In the genomic region with DNA sequence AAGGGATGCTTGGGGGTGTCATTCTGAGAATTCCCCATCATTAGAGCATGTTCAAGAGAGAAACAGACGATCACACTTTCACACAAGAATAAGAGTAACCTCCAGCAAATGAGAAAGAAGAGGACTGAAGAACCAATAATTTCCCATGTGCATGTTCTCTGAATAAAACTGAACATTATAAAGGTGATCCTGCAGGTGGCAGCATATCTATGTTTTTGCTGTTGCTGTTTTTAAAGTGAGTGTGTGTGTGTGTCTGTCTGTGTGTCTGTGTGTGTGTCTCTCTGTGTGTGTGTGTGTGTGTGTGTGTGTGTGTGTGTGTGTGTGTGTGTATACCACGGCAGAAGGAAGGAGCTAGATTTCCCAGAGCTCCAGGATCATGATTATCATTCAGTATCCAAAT, we compare ENCODE assay signal across 14 mouse cellular contexts. TPM values are rescaled to one million over a fixed set of nuclear protein-coding genes. Genes with fewer than 3 reads are reported as not detected.
DNase-seq lines count a peak whose midpoint lies in the region; ATAC-seq and TF ChIP-seq lines count a peak whose summit lies in the region.
"Had no signal": no experiment of that assay in that cellular context is flagged by ENCODE, and none has a peak within 500 bp of the region (broad histone marks: within the 10 kb centered on the region; RNA-seq: fewer than 3 reads in every experiment).

No protein-coding gene starts in this region.

- peak; percentile 35 for TF ChIP-seq CTCF in heart, adult 2 months (IDR thresholded peaks at IDR 0.05)
- TF ChIP-seq CTCF in liver, embryonic 14.5 days (IDR thresholded peaks at IDR 0.05; ENCODE audit: low read depth) = peak; percentile 18; the same call in 1 of the 2 replicates

- DNase-seq in heart, adult 2 months = no peak
- DNase-seq in heart, adult 9 months (ENCODE audit: low spot score in 2 of 2) = no peak
- no peak for DNase-seq in liver, embryonic 14.5 days (ENCODE audit: low read depth in 3 of 3, low spot score in 3 of 3)
- DNase-seq in liver (no peak), 416B (ENCODE audit: low read depth) (peak; percentile 38)
- DNase-seq in brain, adult 2 months (ENCODE audit: low read depth, low spot score) = peak; percentile 23
- DNase-seq in layer of hippocampus, adult 9-10 months (ENCODE audit: low spot score) = no peak
- DNase-seq: adrenal gland, postnatal 14 days; spleen, adult 18-20 months had no signal

- no peaks in the 10 kb centered on the region for H3K27me3 ChIP-seq in heart, adult 2 months (ENCODE audit: control insufficient read depth, insufficient read depth, low read length)
- H3K27me3 ChIP-seq in liver, embryonic 14.5 days (ENCODE audit: control insufficient read depth, insufficient read depth, low read length) = no peaks in the 10 kb centered on the region
- H3K27me3 ChIP-seq: intestine, embryonic 15.5 days; limb, embryonic 12.5 days; midbrain, embryonic 12.5 days; neural tube, embryonic 12.5 days had no signal

- no peaks in the 10 kb centered on the region for H3K4me1 ChIP-seq in heart, adult 2 months (ENCODE audit: control insufficient read depth, insufficient read depth, low read length)
- no peaks in the 10 kb centered on the region for H3K4me1 ChIP-seq in liver, embryonic 14.5 days (replicated peaks; ENCODE audit: control insufficient read depth in 2 of 2, insufficient read depth in 2 of 2, low read length in 1 of 2)
- H3K4me1 ChIP-seq: intestine, embryonic 15.5 days; limb, embryonic 12.5 days; midbrain, embryonic 12.5 days; neural tube, embryonic 12.5 days had no signal

- H3K4me2 ChIP-seq in liver, embryonic 14.5 days (ENCODE audit: low read depth) = no peak overlapping the region
- H3K4me2 ChIP-seq: intestine, embryonic 15.5 days; limb, embryonic 12.5 days; midbrain, embryonic 12.5 days; neural tube, embryonic 12.5 days had no signal

- no peak for ATAC-seq in liver, embryonic 14.5 days (ENCODE audit: insufficient read depth)
- ATAC-seq: forebrain, embryonic 16.5 days; intestine, embryonic 15.5 days had no signal

- no peaks in the 10 kb centered on the region for H3K79me2 ChIP-seq in heart, adult 2 months (replicated peaks; ENCODE audit: control insufficient read depth, insufficient read depth, low read length)

- H3K27ac ChIP-seq in heart, adult 2 months = no peak overlapping the region
- no peak overlapping the region for H3K27ac ChIP-seq in liver, embryonic 14.5 days
- H3K27ac ChIP-seq: intestine, embryonic 15.5 days; limb, embryonic 12.5 days; midbrain, embryonic 12.5 days; neural tube, embryonic 12.5 days had no signal

- TF ChIP-seq POLR2A in heart, adult 2 months (IDR thresholded peaks at IDR 0.05; ENCODE audit: insufficient read depth, low read depth, low read length) = no peak

- intact Hi-C loops in heart, adult 2 months (cut with DNase I) = loop anchor here (5.0 kb wide), 1 partner anchor 217 kb away; no protein-coding TSS in a partner anchor

- TF ChIP-seq EP300 in heart, adult 2 months (IDR thresholded peaks at IDR 0.05; ENCODE audit: insufficient read depth, low read depth, low read length) = no peak
- TF ChIP-seq EP300 in liver, embryonic 14.5 days (IDR thresholded peaks at IDR 0.05; ENCODE audit: low read depth) = no peak

- H3K9me3 ChIP-seq in liver, embryonic 14.5 days (ENCODE audit: control insufficient read depth, low read length) = no peaks in the 10 kb centered on the region
- H3K9me3 ChIP-seq: intestine, embryonic 15.5 days; limb, embryonic 12.5 days; midbrain, embryonic 12.5 days; neural tube, embryonic 12.5 days had no signal

- H3K4me3 ChIP-seq in heart, adult 2 months = no peak overlapping the region
- H3K4me3 ChIP-seq in liver, embryonic 14.5 days (ENCODE audit: insufficient read depth in 1 of 2, low read depth in 2 of 2, low read length in 2 of 2) = no peak overlapping the region
- H3K4me3 ChIP-seq: intestine, embryonic 15.5 days; limb, embryonic 12.5 days; midbrain, embryonic 12.5 days; neural tube, embryonic 12.5 days had no signal

- no peaks in the 10 kb centered on the region for H3K36me3 ChIP-seq in heart, adult 2 months (ENCODE audit: control insufficient read depth, insufficient read depth, low read length)
- no peaks in the 10 kb centered on the region; the same call in 1 of the 2 replicates for H3K36me3 ChIP-seq in liver, embryonic 14.5 days (replicated peaks; ENCODE audit: control insufficient read depth, insufficient read depth, low read depth)
- H3K36me3 ChIP-seq: intestine, embryonic 15.5 days; limb, embryonic 12.5 days; midbrain, embryonic 12.5 days; neural tube, embryonic 12.5 days had no signal

- no peak overlapping the region for H3K9ac ChIP-seq in heart, adult 2 months (ENCODE audit: low read depth, low read length)
- no peak overlapping the region for H3K9ac ChIP-seq in liver, embryonic 14.5 days (replicated peaks)
- H3K9ac ChIP-seq: intestine, embryonic 15.5 days; limb, embryonic 12.5 days; midbrain, embryonic 12.5 days; neural tube, embryonic 12.5 days had no signal

- WGBS in heart, adult 2 months = 51% methylated on average over 2 of the region's 2 CpGs
- 74% methylated on average over 1 of the region's 2 CpGs for WGBS in liver, embryonic 14.5 days (ENCODE audit: insufficient replicate concordance)

RNA-seq across cellular contexts. Expression of gene Kcne1l, which starts 19.7 kb away (rescaled TPM):
- not detected for total RNA-seq in heart, adult 2 months (2021)
- polyA plus RNA-seq in heart, adult 2 months (2012; rRNA removed) = 0.66 and 1.1 TPM in 2 replicates
- 0.47 and 0.50 TPM in 2 replicates for polyA plus RNA-seq in liver, embryonic 14.5 days (2012; rRNA removed)
- polyA plus RNA-seq in liver, embryonic 14.5 days (2014; fragmentation: Nextera tagmentation; extraction: Ambion mirVana) = 0.56 and 1.1 TPM in 2 replicates

Comparison
In these comparisons a context has a peak if more than half of its experiments do, and no peak if none do; other contexts are left out.
1. DNase-seq: peak in 416B (single experiment) and brain, adult 2 months (single experiment); none in heart, adult 2 months (0 of 2), heart, adult 9 months (0 of 2), liver, embryonic 14.5 days (0 of 3), liver (single experiment) and layer of hippocampus, adult 9-10 months (single experiment).